Mouse (Mus musculus) embryonic facial prominence, embryonic 14.5 days (tissue): ENCODE measurements around the gene Zfp319. TPM values are rescaled to one million over a fixed set of nuclear protein-coding genes. Genes with fewer than 3 reads are reported as not detected.

ENCODE experiments used
- polyA plus RNA-seq: library from polyadenylated mRNA; unstranded; fragments of >200 nt; fragmentation: Nextera tagmentation; extraction: Ambion mirVana; gene quantifications from 2 replicates; pipeline ENCODE4 v1.2.1, GENCODE M21; 2014

Zfp319 gene
- polyA plus RNA-seq, 1 experiment from 2014 or later: 8.9 TPM

Other genes starting within 250 kb of the Zfp319 start
- 13.4 and 13.6 TPM in 2 replicates for gene Kifc3, start 129.1 kb downstream of the Zfp319 start, polyA plus RNA-seq
- gene Cngb1, start 25.4 kb downstream of the Zfp319 start, polyA plus RNA-seq: 0.34 and 1.7 TPM in 2 replicates
- 0.50 TPM in 1 of 2 replicates, not detected in the other for gene Tepp, start 21.4 kb downstream of the Zfp319 start, polyA plus RNA-seq
- 36.3 and 38.0 TPM in 2 replicates for gene Usb1, start 334 bp upstream of the Zfp319 start, polyA plus RNA-seq
- gene Mmp15, start 20.3 kb upstream of the Zfp319 start, polyA plus RNA-seq: 14.9 and 15.3 TPM in 2 replicates
- 150 and 152 TPM in 2 replicates for gene Cfap20, start 102.9 kb upstream of the Zfp319 start, polyA plus RNA-seq
- gene Csnk2a2, start 158.1 kb upstream of the Zfp319 start, polyA plus RNA-seq: 18.7 and 22.5 TPM in 2 replicates
- gene Ccdc113, start 202.1 kb upstream of the Zfp319 start, polyA plus RNA-seq: 1.9 and 5.4 TPM in 2 replicates
- gene Prss54, start 244.4 kb upstream of the Zfp319 start, polyA plus RNA-seq: not detected in 2 replicates